Mouse (Mus musculus): ENCODE measurements around the gene Sp110. TPM values are rescaled to one million over a fixed set of nuclear protein-coding genes. Genes with fewer than 3 reads are reported as not detected.

Sp110 gene
- polyA plus RNA-seq, 1 experiment from 2014 or later = 0.36 TPM

Other genes with a start within 250 kb of the Sp110 start
- gene G530012D18Rik, start 23.1 kb downstream of the Sp110 start, polyA plus RNA-seq (2015; fragmentation: Nextera tagmentation; extraction: Ambion mirVana) = not detected in 2 replicates
- gene Sp140, start 1.6 kb upstream of the Sp110 start, polyA plus RNA-seq (2015; fragmentation: Nextera tagmentation; extraction: Ambion mirVana) = 0.23 and 0.38 TPM in 2 replicates
- gene Sp100, start 51.2 kb upstream of the Sp110 start, polyA plus RNA-seq (2015; fragmentation: Nextera tagmentation; extraction: Ambion mirVana) = 0.37 and 0.46 TPM in 2 replicates
- 0.29 and 0.41 TPM in 2 replicates for gene A630001G21Rik, start 179.8 kb upstream of the Sp110 start, polyA plus RNA-seq (2015; fragmentation: Nextera tagmentation; extraction: Ambion mirVana)
- gene Cab39, start 194.6 kb upstream of the Sp110 start, polyA plus RNA-seq (2015; fragmentation: Nextera tagmentation; extraction: Ambion mirVana) = 49.2 and 53.2 TPM in 2 replicates